Mouse (Mus musculus) thymus, adult 2 months (tissue): ENCODE measurements at regions not wholly inside any gene's neighbourhood (a gene's known extent, or its start where the extent isn't known, plus 50 kb on each side); places are given as distances from the start of the nearest gene placed in this dataset.

Experiments
- DNase-seq: peaks from one replicate; pipeline ENCODE4 v3.0.0; 2021
- H3K27ac ChIP-seq: fragments of 200-500 bp; 2 replicates; pipeline ENCODE4 v1.5.1; 2012; ENCODE audit warnings: low read length, control low read depth; ENCODE audit not compliant: control insufficient read depth, insufficient read depth
- H3K27me3 ChIP-seq: fragments of 200-500 bp; 2 replicates; pipeline ENCODE4 v1.6.1; 2012; ENCODE audit warnings: mild to moderate bottlenecking, low read length, moderate library complexity, mixed read lengths; ENCODE audit not compliant: control insufficient read depth, insufficient read depth
- H3K36me3 ChIP-seq: fragments of 200-500 bp; 2 replicates; pipeline ENCODE4 v1.6.1; 2012; ENCODE audit warnings: mild to moderate bottlenecking, low read length, moderate library complexity; ENCODE audit not compliant: control insufficient read depth, insufficient read depth
- H3K4me1 ChIP-seq: fragments of 200-500 bp; replicated peaks from 2 replicates; pipeline ENCODE4 v1.6.1; 2012; ENCODE audit warnings: low read length; ENCODE audit not compliant: control insufficient read depth, insufficient read depth
- H3K4me3 ChIP-seq: fragments of 200-500 bp; 2 replicates; pipeline ENCODE4 v1.5.1; 2012; ENCODE audit warnings: mild to moderate bottlenecking, low read length, control low read depth, moderate library complexity; ENCODE audit not compliant: control insufficient read depth, insufficient read depth
- CTCF ChIP-seq: fragments of 200-500 bp; IDR thresholded peaks from 2 replicates; pipeline ENCODE4 v1.5.1; 2012; ENCODE audit warnings: mild to moderate bottlenecking, control low read depth, low read length, moderate library complexity, borderline replicate concordance; ENCODE audit not compliant: control insufficient read depth, poor library complexity, insufficient read depth; ENCODE audit errors: extremely low read depth
- POLR2A ChIP-seq: fragments of 200-500 bp; IDR thresholded peaks from 2 replicates; pipeline ENCODE4 v1.6.1; 2012; ENCODE audit warnings: mild to moderate bottlenecking, low read length, control low read depth, moderate library complexity; ENCODE audit not compliant: control insufficient read depth, poor library complexity, insufficient read depth; ENCODE audit errors: extremely low read depth
- WGBS: fragments of 180-500 bp; shearing (Covaris S2); methylation state at CpG from one replicate; pipeline ENCODE4 v1.1.7; 2018; 5-methylcytosine and 5-hydroxymethylcytosine counted together

DNA sequence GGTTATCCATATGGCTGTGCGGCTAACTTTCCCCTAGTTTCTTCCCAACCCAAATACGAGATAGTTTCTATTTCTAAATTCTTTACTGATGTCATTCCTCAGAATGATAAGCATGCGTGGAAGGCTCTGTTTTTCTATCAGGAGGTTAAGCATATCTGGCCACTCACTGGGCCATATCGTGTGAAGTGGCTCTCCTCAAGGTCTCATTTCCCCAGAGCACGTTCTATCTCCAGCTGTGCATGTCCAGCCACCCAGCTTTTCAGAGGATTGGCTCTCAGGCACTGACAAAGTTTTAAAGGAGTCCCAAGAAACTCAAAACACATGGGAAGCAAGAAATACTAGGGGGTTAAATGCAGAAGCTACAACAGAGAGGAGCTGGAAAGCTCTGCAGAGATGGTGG is 205.8 kb downstream of the Gm10260 start:
- Histone ChIP-seq H3K36me3 (no peaks in the 10 kb centered on the region), H3K4me3 (no peak overlapping the region), H3K4me1 (no peaks in the 10 kb centered on the region), H3K27me3 (no peaks in the 10 kb centered on the region), H3K27ac (no peak overlapping the region)
- WGBS = 92% methylated on average over 5 of the region's 5 CpGs
- DNase-seq = no peak
- TF ChIP-seq CTCF (no peak), POLR2A (no peak)

DNA sequence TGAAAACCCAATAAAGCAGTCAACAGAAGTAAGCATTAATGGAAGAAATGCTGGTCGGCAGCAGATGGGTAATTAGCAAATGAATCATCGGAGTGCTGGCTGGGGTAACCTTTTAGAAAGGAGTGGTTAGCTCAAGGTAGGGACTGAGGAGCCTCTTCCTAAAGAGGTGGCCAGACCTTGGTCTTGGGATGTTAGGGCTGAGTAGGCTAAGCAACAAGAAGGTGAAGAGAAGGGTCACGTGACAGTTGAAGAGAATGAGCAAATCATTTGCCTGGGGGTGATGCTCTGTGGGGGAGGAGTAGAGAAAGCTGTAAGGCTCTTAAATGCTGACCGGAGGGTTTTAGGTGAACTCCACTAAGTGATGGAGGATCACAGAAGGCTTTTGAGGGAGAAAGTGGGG is 208.2 kb downstream of the Gm10260 start:
- Histone ChIP-seq H3K27ac (no peak overlapping the region), H3K27me3 (no peaks in the 10 kb centered on the region), H3K4me3 (no peak overlapping the region), H3K4me1 (peaks cover 10% of the 10 kb centered on the region), H3K36me3 (no peaks in the 10 kb centered on the region)
- DNase-seq = no peak
- TF ChIP-seq POLR2A = no peak
- 98% methylated on average over 4 of the region's 4 CpGs for WGBS

DNA sequence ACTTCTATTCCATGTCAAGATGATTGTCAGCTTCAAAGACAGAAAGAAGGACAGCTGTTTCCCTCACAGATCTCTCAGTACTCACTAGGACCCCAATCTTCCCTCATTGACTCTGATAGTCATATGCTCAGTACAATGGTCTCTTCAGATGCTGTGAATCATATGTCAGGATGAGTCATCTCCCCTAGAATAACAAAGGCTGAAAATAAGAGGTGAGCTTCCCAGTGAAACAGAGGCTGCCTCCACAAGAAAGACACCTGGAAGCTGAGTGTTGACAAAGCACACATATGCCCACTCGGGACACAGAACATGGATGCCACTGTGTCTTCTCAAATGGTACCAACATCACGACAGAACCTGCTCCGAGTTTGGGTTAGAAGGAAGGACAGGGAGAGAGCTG is 209.6 kb downstream of the Gm10260 start:
- WGBS = 88% methylated on average over 3 of the region's 3 CpGs
- no peaks in the 10 kb centered on the region for H3K36me3 ChIP-seq
- DNase-seq = no peak
- TF ChIP-seq POLR2A (no peak), CTCF (no peak)
- no peak overlapping the region for H3K27ac ChIP-seq
- H3K27me3 ChIP-seq = no peaks in the 10 kb centered on the region
- no peak overlapping the region for H3K4me3 ChIP-seq
- H3K4me1 ChIP-seq = peaks cover 10% of the 10 kb centered on the region

DNA sequence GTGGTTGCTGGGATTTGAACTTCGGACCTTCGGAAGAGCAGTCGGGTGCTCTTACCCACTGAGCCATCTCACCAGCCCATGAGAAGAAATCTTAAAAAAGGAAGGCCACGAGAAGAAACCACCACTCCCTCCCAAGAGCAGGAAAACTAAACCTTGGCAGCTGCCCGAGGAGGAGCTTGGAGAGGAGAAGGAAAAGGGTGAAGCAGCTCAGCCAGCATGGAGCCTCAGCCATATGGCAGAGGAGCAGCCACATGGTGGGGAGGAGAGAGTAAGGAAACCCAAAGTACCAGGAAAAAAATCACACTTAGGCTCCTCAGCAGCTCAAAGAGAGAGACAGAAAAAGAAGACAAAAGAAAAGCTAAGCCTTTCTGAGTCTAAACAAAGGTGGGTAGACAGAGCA is 210.3 kb downstream of the Gm10260 start:
- no peak for DNase-seq
- 89% methylated on average over 5 of the region's 5 CpGs for WGBS
- H3K27ac ChIP-seq = no peak overlapping the region
- H3K27me3 ChIP-seq = no peaks in the 10 kb centered on the region
- H3K36me3 ChIP-seq = no peaks in the 10 kb centered on the region
- H3K4me3 ChIP-seq = no peak overlapping the region
- no peak for TF ChIP-seq CTCF
- TF ChIP-seq POLR2A = no peak
- peaks cover 10% of the 10 kb centered on the region for H3K4me1 ChIP-seq

DNA sequence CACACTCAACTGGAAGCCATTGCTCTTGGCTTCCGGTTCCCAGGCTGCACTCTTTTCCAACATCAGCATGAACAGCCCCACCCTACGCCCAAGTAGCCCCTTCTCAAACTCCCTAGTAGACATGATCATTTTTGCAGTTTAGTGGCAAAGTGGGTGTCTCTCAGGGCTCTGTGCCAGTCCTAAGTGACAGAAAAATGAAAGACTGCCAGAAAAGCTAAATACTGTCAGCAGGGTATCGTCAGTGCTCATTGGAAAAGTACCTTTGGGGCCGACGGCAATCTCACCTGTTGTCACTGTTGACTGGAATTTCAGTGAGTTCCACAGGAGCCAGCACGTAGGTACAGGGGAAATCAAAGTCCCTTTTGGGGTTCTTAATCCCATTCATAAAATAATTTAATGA is 211.0 kb downstream of the Gm10260 start:
- peaks cover 10% of the 10 kb centered on the region for H3K4me1 ChIP-seq
- DNase-seq = no peak
- 96% methylated on average over 6 of the region's 6 CpGs for WGBS
- TF ChIP-seq CTCF (no peak), POLR2A (no peak)
- H3K27me3 ChIP-seq = no peaks in the 10 kb centered on the region
- no peaks in the 10 kb centered on the region for H3K36me3 ChIP-seq
- no peak overlapping the region for H3K4me3 ChIP-seq
- H3K27ac ChIP-seq = no peak overlapping the region

DNA sequence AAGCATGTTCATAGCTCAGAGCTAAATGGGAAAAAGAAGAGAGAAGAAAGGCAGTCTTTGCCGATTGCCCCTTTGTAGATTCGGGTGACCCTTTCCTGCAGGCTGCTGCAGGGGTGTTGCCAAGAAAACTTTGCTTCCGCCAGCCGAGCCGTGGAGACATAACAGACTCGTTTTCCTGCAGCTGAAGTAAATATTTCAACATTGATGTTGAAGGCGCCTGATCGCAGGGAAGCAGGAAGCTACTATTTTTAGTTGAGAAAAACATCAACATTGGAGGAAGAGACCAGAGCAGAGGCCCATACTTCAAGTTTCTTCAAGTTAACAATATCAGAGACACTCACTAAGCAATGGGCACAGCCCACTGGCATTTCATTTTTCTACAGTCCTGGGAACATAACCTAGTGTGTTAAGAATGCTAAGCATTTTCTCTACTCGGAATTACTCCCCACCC is 211.9 kb downstream of the Gm10260 start:
- H3K27ac ChIP-seq = no peak overlapping the region
- TF ChIP-seq CTCF = no peak
- TF ChIP-seq POLR2A = no peak
- peak; percentile 30 for DNase-seq
- H3K27me3 ChIP-seq = no peaks in the 10 kb centered on the region
- H3K4me1 ChIP-seq = peaks cover 10% of the 10 kb centered on the region
- no peaks in the 10 kb centered on the region for H3K36me3 ChIP-seq
- 11% methylated on average over 9 of the region's 9 CpGs for WGBS
- H3K4me3 ChIP-seq = no peak overlapping the region

DNA sequence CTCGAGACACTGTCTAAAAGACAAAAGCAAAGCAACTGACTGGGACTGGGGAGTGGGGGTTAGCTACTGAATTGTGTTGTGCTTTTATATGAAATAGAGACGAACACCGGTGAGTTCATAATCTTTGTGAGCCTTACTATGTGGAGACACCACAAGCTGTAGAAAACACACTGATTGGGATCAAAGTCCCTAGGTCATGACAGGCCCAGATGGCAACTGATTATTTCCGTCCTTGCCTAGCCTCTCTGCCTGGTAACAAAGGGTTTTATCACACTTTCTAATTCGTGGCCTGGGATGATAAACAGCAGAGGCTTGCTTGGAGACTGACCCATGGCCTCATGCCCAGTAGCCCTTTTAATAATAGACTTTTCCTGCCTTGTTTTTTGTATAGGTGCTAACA is 213.5 kb downstream of the Gm10260 start:
- DNase-seq = no peak
- Histone ChIP-seq H3K27me3 (no peaks in the 10 kb centered on the region), H3K27ac (no peak overlapping the region), H3K4me1 (peaks cover 10% of the 10 kb centered on the region), H3K4me3 (no peak overlapping the region), H3K36me3 (no peaks in the 10 kb centered on the region)
- no peak for TF ChIP-seq CTCF
- TF ChIP-seq POLR2A = no peak
- WGBS = 86% methylated on average over 5 of the region's 5 CpGs
